ENCODE assay signal across 17 mouse cellular contexts in genomic region chr13:57877782-57878181, GRCm38 (mm10). TPM values are rescaled to one million over a fixed set of nuclear protein-coding genes. Genes with fewer than 3 reads are reported as not detected.
A peak's percentile ranks its signal among the peaks of the same experiment; 100 is the strongest.
DNase-seq lines count a peak whose midpoint lies in the region; ATAC-seq and TF ChIP-seq lines count a peak whose summit lies in the region.
"Had no signal": no experiment of that assay in that cellular context is flagged by ENCODE, and none has a peak within 500 bp of the region (broad histone marks: within the 10 kb centered on the region; RNA-seq: fewer than 3 reads in every experiment).

No protein-coding gene starts in this region.

- H3K9me3 ChIP-seq in heart, embryonic 11.5 days (replicated peaks; ENCODE audit: control insufficient read depth, low read length), result no peaks in the 10 kb centered on the region
- H3K9me3 ChIP-seq in kidney, postnatal 0 days (replicated peaks; ENCODE audit: low read length), result no peaks in the 10 kb centered on the region
- H3K9me3 ChIP-seq in embryonic facial prominence, embryonic 10.5 days, result no peaks in the 10 kb centered on the region
- H3K9me3 ChIP-seq in hindbrain, embryonic 15.5 days, result no peaks in the 10 kb centered on the region
- H3K9me3 ChIP-seq: forebrain, embryonic 15.5 days; heart, embryonic 15.5 days; limb, embryonic 15.5 days had no signal

- no peaks in the 10 kb centered on the region for H3K4me1 ChIP-seq in heart, embryonic 11.5 days (ENCODE audit: control insufficient read depth, insufficient read depth, low read length)
- H3K4me1 ChIP-seq in kidney, postnatal 0 days (replicated peaks; ENCODE audit: insufficient read depth, low read length), result no peaks in the 10 kb centered on the region
- H3K4me1 ChIP-seq in embryonic facial prominence, embryonic 10.5 days, result peaks cover 12% of the 10 kb centered on the region; the same call in 1 of the 2 replicates
- peaks cover 22% of the 10 kb centered on the region for H3K4me1 ChIP-seq in hindbrain, embryonic 15.5 days (replicated peaks)
- H3K4me1 ChIP-seq: forebrain, embryonic 15.5 days; heart, embryonic 15.5 days; limb, embryonic 15.5 days had no signal

- no peak for TF ChIP-seq CTCF in kidney, postnatal 0 days (IDR thresholded peaks at IDR 0.05; ENCODE audit: low read depth)

- no peak for ATAC-seq in heart, embryonic 11.5 days (replicated peaks; ENCODE audit: insufficient number of reproducible peaks, low FRiP score, low TSS enrichment)
- ATAC-seq in kidney, postnatal 0 days (replicated peaks; ENCODE audit: low FRiP score, low read depth), result peak; percentile 46; the same call in 1 of the 2 replicates
- no peak for ATAC-seq in hindbrain, embryonic 15.5 days (ENCODE audit: low FRiP score, low read depth)
- ATAC-seq: forebrain, embryonic 15.5 days had no signal

- peaks cover 34% of the 10 kb centered on the region for H3K27me3 ChIP-seq in heart, embryonic 11.5 days (ENCODE audit: control insufficient read depth, insufficient read depth, low read length)
- no peaks in the 10 kb centered on the region for H3K27me3 ChIP-seq in kidney, postnatal 0 days (ENCODE audit: insufficient read depth, low read length)
- H3K27me3 ChIP-seq in embryonic facial prominence, embryonic 10.5 days (replicated peaks; ENCODE audit: low read depth, poor library complexity, severe bottlenecking), result no peaks in the 10 kb centered on the region
- H3K27me3 ChIP-seq in hindbrain, embryonic 15.5 days, result no peaks in the 10 kb centered on the region
- H3K27me3 ChIP-seq: forebrain, embryonic 15.5 days; limb, embryonic 15.5 days had no signal

- H3K4me2 ChIP-seq in heart, embryonic 11.5 days, result no peak overlapping the region
- no peak overlapping the region for H3K4me2 ChIP-seq in kidney, postnatal 0 days (ENCODE audit: low read length)
- no peak overlapping the region for H3K4me2 ChIP-seq in hindbrain, embryonic 15.5 days
- H3K4me2 ChIP-seq: forebrain, embryonic 15.5 days; heart, embryonic 15.5 days; limb, embryonic 15.5 days had no signal

- DNase-seq in heart, adult 11 months, result peak; percentile 87
- DNase-seq in kidney, postnatal 0 days (ENCODE audit: low spot score), result peak; percentile 81
- no peak for DNase-seq in kidney, postnatal 25 days
- no peak for DNase-seq in embryonic facial prominence, embryonic 10.5 days (ENCODE audit: low spot score)
- DNase-seq in urinary bladder, postnatal 10 days (ENCODE audit: low spot score), result no peak
- no peak for DNase-seq in adipocyte (ENCODE audit: low spot score)
- DNase-seq: adrenal gland, adult 8-10 months; cerebellum, adult 11 months; cerebellum, postnatal 25 days; kidney, postnatal 14 days; lung, postnatal 10 days; thymus, adult 2 months had no signal

- no peaks in the 10 kb centered on the region for H3K36me3 ChIP-seq in heart, embryonic 11.5 days (ENCODE audit: control insufficient read depth, insufficient read depth, low read length)
- H3K36me3 ChIP-seq in kidney, postnatal 0 days (ENCODE audit: insufficient read depth, low read length), result no peaks in the 10 kb centered on the region
- no peaks in the 10 kb centered on the region for H3K36me3 ChIP-seq in embryonic facial prominence, embryonic 10.5 days (replicated peaks)
- no peaks in the 10 kb centered on the region for H3K36me3 ChIP-seq in hindbrain, embryonic 15.5 days
- H3K36me3 ChIP-seq: forebrain, embryonic 15.5 days; heart, embryonic 15.5 days; limb, embryonic 15.5 days had no signal

- H3K27ac ChIP-seq in heart, embryonic 11.5 days (ENCODE audit: low read depth, low read length), result no peak overlapping the region
- no peak overlapping the region for H3K27ac ChIP-seq in kidney, postnatal 0 days
- H3K27ac ChIP-seq in embryonic facial prominence, embryonic 10.5 days (replicated peaks), result peak overlapping the region; percentile 40; the same call in 1 of the 2 replicates
- H3K27ac ChIP-seq in hindbrain, embryonic 15.5 days (replicated peaks), result peak overlapping the region; percentile 62
- H3K27ac ChIP-seq: forebrain, embryonic 15.5 days; heart, embryonic 15.5 days; limb, embryonic 15.5 days had no signal

- 71% methylated on average over 10 of the region's 10 CpGs for WGBS in heart, embryonic 11.5 days (ENCODE audit: insufficient replicate concordance)
- 26% methylated on average over 10 of the region's 10 CpGs for WGBS in kidney, postnatal 0 days
- WGBS in embryonic facial prominence, embryonic 10.5 days, result 76% methylated on average over 10 of the region's 10 CpGs
- 63% methylated on average over 10 of the region's 10 CpGs for WGBS in hindbrain, embryonic 15.5 days

- no peak overlapping the region for H3K4me3 ChIP-seq in heart, embryonic 11.5 days (ENCODE audit: low read depth, low read length)
- no peak overlapping the region for H3K4me3 ChIP-seq in kidney, postnatal 0 days (replicated peaks; ENCODE audit: low read depth, low read length)
- H3K4me3 ChIP-seq in embryonic facial prominence, embryonic 10.5 days, result no peak overlapping the region
- no peak overlapping the region for H3K4me3 ChIP-seq in hindbrain, embryonic 15.5 days
- H3K4me3 ChIP-seq: forebrain, embryonic 15.5 days; heart, embryonic 15.5 days; limb, embryonic 15.5 days had no signal

- H3K9ac ChIP-seq in heart, embryonic 11.5 days (ENCODE audit: low read depth, low read length), result no peak overlapping the region
- no peak overlapping the region for H3K9ac ChIP-seq in kidney, postnatal 0 days (ENCODE audit: low read depth, low read length)
- H3K9ac ChIP-seq in hindbrain, embryonic 15.5 days, result peak overlapping the region; percentile 9; the same call in 1 of the 2 replicates
- H3K9ac ChIP-seq: forebrain, embryonic 15.5 days; heart, embryonic 15.5 days; limb, embryonic 15.5 days had no signal

RNA-seq across cellular contexts. Expression of gene Spock1, which starts 30.4 kb away (rescaled TPM):
- polyA plus RNA-seq in heart, embryonic 11.5 days (2014; fragmentation: Nextera tagmentation; extraction: Ambion mirVana), result 0.69 and 1.2 TPM in 2 replicates
- 0.23 and 0.49 TPM in 2 replicates for polyA plus RNA-seq in kidney, postnatal 0 days (2015; fragmentation: Nextera tagmentation; extraction: Ambion mirVana)
- 2.9 and 4.0 TPM in 2 replicates for polyA plus RNA-seq in embryonic facial prominence, embryonic 10.5 days (2016; fragmentation: Nextera tagmentation; extraction: Ambion mirVana)
- polyA plus RNA-seq in hindbrain, embryonic 15.5 days (2015; fragmentation: Nextera tagmentation; extraction: Ambion mirVana), result 85.6 and 97.3 TPM in 2 replicates

Comparison
In these comparisons a context has a peak if more than half of its experiments do, and no peak if none do; other contexts are left out.
1. DNase-seq: peak in heart, adult 11 months (single experiment) and kidney, postnatal 0 days (single experiment); none in kidney, postnatal 25 days (0 of 2), embryonic facial prominence, embryonic 10.5 days (single experiment), urinary bladder, postnatal 10 days (single experiment) and adipocyte (single experiment).
2. H3K27ac ChIP-seq: peak in embryonic facial prominence, embryonic 10.5 days (single experiment) and hindbrain, embryonic 15.5 days (single experiment); none in heart, embryonic 11.5 days (single experiment) and kidney, postnatal 0 days (single experiment).
3. RNA of gene Spock1, which starts 30.4 kb away (polyA plus RNA-seq): 85.6 to 97.3 TPM in hindbrain, embryonic 15.5 days; 2.9 to 4.0 TPM in embryonic facial prominence, embryonic 10.5 days, 0.69 to 1.2 TPM in heart, embryonic 11.5 days and 0.23 to 0.49 TPM in kidney, postnatal 0 days; every median in the first group is over 10 times any median in the second.